Mouse (Mus musculus): Measurements from ENCODE around the gene Maff. TPM values are rescaled to one million over a fixed set of nuclear protein-coding genes. Genes with fewer than 3 reads are reported as not detected.
A peak's percentile ranks its signal among the peaks of the same experiment; 100 is the strongest.

The Maff gene
- total RNA-seq, 2 experiments from 2014 or later = 14.1 to 44.6 TPM

GRCm38 (mm10) chr15:79329346-79329978 lies 17.0 kb upstream of the Maff start:
- no peak for DNase-seq (ENCODE audit: low spot score in 2 of 2)

- DNase-seq (ENCODE audit: low spot score in 2 of 2) = no peak
These were observed 16.4 kb upstream of the Maff start for GRCm38 (mm10) chr15:79329979-79330363.

GRCm38 (mm10) chr15:79330521-79330920 lies 15.9 kb upstream of the Maff start:
- DNase-seq (ENCODE audit: low spot score in 2 of 2) = no peak

GRCm38 (mm10) chr15:79333409-79333808 lies 13.0 kb upstream of the Maff start:
- DNase-seq (ENCODE audit: low spot score in 2 of 2) = no peak

- DNase-seq (ENCODE audit: low spot score in 2 of 2) = no peak
These were observed 11.3 kb upstream of the Maff start for GRCm38 (mm10) chr15:79335061-79335655.

- DNase-seq (ENCODE audit: low spot score in 2 of 2) = no peak
These were observed 7.4 kb upstream of the Maff start for GRCm38 (mm10) chr15:79338978-79339377.

GRCm38 (mm10) chr15:79342641-79343337 lies 3.6 kb upstream of the Maff start:
- DNase-seq (ENCODE audit: low spot score in 2 of 2) = no peak

GRCm38 (mm10) chr15:79344627-79345026 lies 1.8 kb upstream of the Maff start:
- no peak for DNase-seq (ENCODE audit: low spot score in 2 of 2)

GRCm38 (mm10) chr15:79347165-79347844 lies 884 bp downstream of the Maff start:
- peak; percentile 88 to 90 for DNase-seq (ENCODE audit: low spot score in 2 of 2)

GRCm38 (mm10) chr15:79347845-79348506 lies 1.6 kb downstream of the Maff start:
- DNase-seq (ENCODE audit: low spot score in 2 of 2) = peak; percentile 49 to 58

GRCm38 (mm10) chr15:79348651-79349050 lies 2.2 kb downstream of the Maff start:
- peak in 1 of 2 experiments; percentile 17 for DNase-seq (ENCODE audit: low spot score in 2 of 2)

GRCm38 (mm10) chr15:79350866-79351265 lies 4.4 kb downstream of the Maff start:
- DNase-seq (ENCODE audit: low spot score in 2 of 2) = no peak

GRCm38 (mm10) chr15:79351331-79351767 lies 4.9 kb downstream of the Maff start:
- peak in 1 of 2 experiments; percentile 45 for DNase-seq (ENCODE audit: low spot score in 2 of 2)

- no peak for DNase-seq (ENCODE audit: low spot score in 2 of 2)
These were observed 6.1 kb downstream of the Maff start for GRCm38 (mm10) chr15:79352479-79352878.

GRCm38 (mm10) chr15:79353690-79354305 lies 7.4 kb downstream of the Maff start:
- no peak for DNase-seq (ENCODE audit: low spot score in 2 of 2)

- DNase-seq (ENCODE audit: low spot score in 2 of 2) = no peak
These were observed 8.2 kb downstream of the Maff start for GRCm38 (mm10) chr15:79354619-79355018.

GRCm38 (mm10) chr15:79356481-79356880 lies 10.1 kb downstream of the Maff start:
- no peak for DNase-seq (ENCODE audit: low spot score in 2 of 2)

- DNase-seq (ENCODE audit: low spot score in 2 of 2) = peak; percentile 52 to 67
These were observed 10.9 kb downstream of the Maff start for GRCm38 (mm10) chr15:79357036-79357911.

- no peak for DNase-seq (ENCODE audit: low spot score in 2 of 2)
These were observed 11.7 kb downstream of the Maff start for GRCm38 (mm10) chr15:79357974-79358690.
